Mouse (Mus musculus) forebrain, postnatal 0 days (tissue): ENCODE measurements around the gene Crtac1. TPM values are rescaled to one million over a fixed set of nuclear protein-coding genes. Genes with fewer than 3 reads are reported as not detected.

Experiments used
- ATAC-seq: fragments of 200-750 bp; cut with Nextera tagmentation; 2 replicates; pipeline ENCODE4 v1.8.0; 2017; ENCODE audit warnings: mild to moderate bottlenecking, moderate library complexity
- DNase-seq: peaks from one replicate; pipeline ENCODE4 v3.0.0-alpha.2; 2015
- H3K27ac ChIP-seq: fragments of 300-500 bp; sonication (generic); 2 replicates; pipeline ENCODE4 v1.5.1; 2014; ENCODE audit warnings: low read depth, mild to moderate bottlenecking, antibody characterized with exemption, low read length, moderate library complexity, mixed read lengths
- H3K27me3 ChIP-seq: fragments of 300-500 bp; sonication (generic); 2 replicates; pipeline ENCODE4 v1.6.1; 2014; ENCODE audit warnings: mild to moderate bottlenecking, low read length, mixed read lengths; ENCODE audit not compliant: insufficient read depth
- H3K36me3 ChIP-seq: fragments of 300-500 bp; sonication (generic); 2 replicates; pipeline ENCODE4 v1.6.1; 2014; ENCODE audit warnings: mild to moderate bottlenecking, moderate library complexity; ENCODE audit not compliant: insufficient read depth
- H3K4me1 ChIP-seq: fragments of 300-500 bp; sonication (generic); 2 replicates; pipeline ENCODE4 v1.6.1; 2014; ENCODE audit warnings: antibody characterized with exemption; ENCODE audit not compliant: insufficient read depth
- H3K4me2 ChIP-seq: fragments of 300-500 bp; sonication (generic); 2 replicates; pipeline ENCODE4 v1.6.1; 2014; ENCODE audit warnings: low read depth, mild to moderate bottlenecking, moderate library complexity
- H3K4me3 ChIP-seq: fragments of 300-500 bp; sonication (generic); 2 replicates; pipeline ENCODE4 v1.5.1; 2014; ENCODE audit warnings: low read depth, low read length, mixed read lengths
- H3K9ac ChIP-seq: fragments of 300-500 bp; sonication (generic); 2 replicates; pipeline ENCODE4 v1.6.1; 2014; ENCODE audit warnings: mild to moderate bottlenecking
- H3K9me3 ChIP-seq: fragments of 300-500 bp; sonication (generic); 2 replicates; pipeline ENCODE4 v1.6.1; 2016; ENCODE audit warnings: low read length
- CTCF ChIP-seq: sonication (generic); IDR thresholded peaks from 2 replicates; pipeline ENCODE4 v1.5.1; 2016; ENCODE audit warnings: antibody characterized with exemption, control low read depth, low read depth
- WGBS: fragments of 180-500 bp; shearing (Covaris S2); extraction: QIAGEN DNeasy Blood & Tissue Kit; methylation state at CpG from one replicate; pipeline ENCODE4 v1.1.7; 2014; 5-methylcytosine and 5-hydroxymethylcytosine counted together
- polyA plus RNA-seq: library from polyadenylated mRNA; unstranded; fragments of >200 nt; fragmentation: Nextera tagmentation; extraction: Ambion mirVana; gene quantifications from 2 replicates; pipeline ENCODE4 v1.2.1, GENCODE M21; 2015
- total RNA-seq: library from RNA; depleted of rRNA; stranded (reverse); fragments of >200 nt; gene quantifications from 2 replicates; pipeline ENCODE4 v1.2.3, GENCODE M21; 2014

Gene Crtac1
- total and polyA plus RNA-seq, 2 experiments from 2014 or later: 16.6 to 49.9 TPM

DNA sequence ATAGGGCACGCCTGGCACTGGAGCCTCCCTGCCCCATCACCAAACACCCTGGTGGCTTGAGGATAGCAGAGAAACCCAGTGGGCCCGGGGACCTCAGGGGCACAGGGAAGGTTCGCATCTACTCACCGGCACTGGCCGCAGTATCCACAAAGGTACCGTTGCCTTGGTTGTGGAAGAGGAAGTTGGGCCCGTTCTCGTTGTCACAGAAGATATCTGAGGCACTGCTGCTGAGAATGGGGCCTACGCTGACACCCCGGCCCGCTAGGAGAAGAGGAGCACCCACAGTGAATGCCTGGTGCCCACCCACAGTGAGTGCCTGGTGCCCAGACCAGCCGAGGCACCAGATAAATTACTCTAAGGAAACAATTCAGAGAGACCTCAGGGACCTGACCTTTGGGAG lies 122.7 kb downstream of the Crtac1 start:
- DNase-seq (no peak), ATAC-seq (no peak)
- no peak overlapping the region for H3K4me2 ChIP-seq
- no peaks in the 10 kb centered on the region for H3K27me3 ChIP-seq
- H3K27ac ChIP-seq: no peak overlapping the region
- 0 out of 2 replicates have a peak, but pooled peaks cover 8% of the 10 kb centered on the region for H3K4me1 ChIP-seq
- WGBS: 88% methylated on average over 12 of the region's 12 CpGs
- TF ChIP-seq CTCF: no peak
- no peak overlapping the region for H3K4me3 ChIP-seq
- no peaks in the 10 kb centered on the region for H3K9me3 ChIP-seq
- H3K36me3 ChIP-seq: no peaks in the 10 kb centered on the region
- no peak overlapping the region for H3K9ac ChIP-seq

DNA sequence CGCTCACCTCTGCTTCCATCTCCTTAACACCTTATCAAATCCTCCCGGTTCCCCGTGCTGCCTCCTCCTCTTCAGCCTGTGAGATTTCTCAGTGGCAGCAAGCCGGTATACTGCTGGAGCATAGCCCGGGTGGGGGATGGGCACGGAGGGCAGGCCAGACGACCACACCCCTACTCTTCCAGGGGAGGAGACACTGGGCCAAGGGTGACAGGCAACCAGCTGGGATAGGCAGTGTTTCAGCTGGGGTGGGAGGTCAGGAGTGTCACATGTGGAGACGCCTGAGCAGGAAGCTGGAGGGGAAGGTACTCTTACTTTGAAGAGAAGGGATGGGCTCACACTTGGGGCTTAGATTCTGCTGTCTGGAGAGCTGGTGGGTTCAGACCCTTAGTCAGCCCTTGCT lies 124.6 kb downstream of the Crtac1 start:
- TF ChIP-seq CTCF: no peak
- no peak for ATAC-seq
- Histone ChIP-seq H3K4me3 (no peak overlapping the region), H3K9ac (no peak overlapping the region), H3K27ac (no peak overlapping the region), H3K27me3 (no peaks in the 10 kb centered on the region), H3K4me1 (0 out of 2 replicates have a peak, but pooled peaks cover 5% of the 10 kb centered on the region), H3K4me2 (no peak overlapping the region), H3K36me3 (no peaks in the 10 kb centered on the region), H3K9me3 (no peaks in the 10 kb centered on the region)
- WGBS: 13% methylated on average over 8 of the region's 8 CpGs
- DNase-seq: no peak

DNA sequence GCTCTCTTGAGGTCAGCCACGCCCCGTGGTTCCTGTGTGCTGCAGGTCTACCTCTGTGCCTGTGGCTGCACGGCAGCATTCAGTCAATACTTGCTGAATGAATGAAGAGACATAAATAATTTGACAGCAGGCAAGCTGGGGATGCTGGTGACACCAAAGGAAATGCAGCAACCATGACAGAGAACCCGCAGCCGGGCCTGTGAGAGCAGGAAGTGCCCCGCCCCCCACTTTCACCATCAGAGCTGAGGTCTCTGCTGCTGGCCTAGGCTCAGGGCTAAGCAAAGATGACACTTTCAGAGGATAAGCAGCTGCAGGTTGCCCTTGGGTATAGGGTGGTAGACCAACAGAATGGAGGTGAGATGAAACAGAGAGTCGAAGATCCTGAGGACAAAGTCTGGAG lies 125.4 kb downstream of the Crtac1 start:
- ATAC-seq (no peak), DNase-seq (no peak)
- 63% methylated on average over 7 of the region's 7 CpGs for WGBS
- TF ChIP-seq CTCF: no peak
- Histone ChIP-seq H3K4me2 (no peak overlapping the region), H3K36me3 (no peaks in the 10 kb centered on the region), H3K9me3 (no peaks in the 10 kb centered on the region), H3K27me3 (no peaks in the 10 kb centered on the region), H3K27ac (no peak overlapping the region), H3K4me1 (no peaks in the 10 kb centered on the region), H3K9ac (no peak overlapping the region), H3K4me3 (no peak overlapping the region)

DNA sequence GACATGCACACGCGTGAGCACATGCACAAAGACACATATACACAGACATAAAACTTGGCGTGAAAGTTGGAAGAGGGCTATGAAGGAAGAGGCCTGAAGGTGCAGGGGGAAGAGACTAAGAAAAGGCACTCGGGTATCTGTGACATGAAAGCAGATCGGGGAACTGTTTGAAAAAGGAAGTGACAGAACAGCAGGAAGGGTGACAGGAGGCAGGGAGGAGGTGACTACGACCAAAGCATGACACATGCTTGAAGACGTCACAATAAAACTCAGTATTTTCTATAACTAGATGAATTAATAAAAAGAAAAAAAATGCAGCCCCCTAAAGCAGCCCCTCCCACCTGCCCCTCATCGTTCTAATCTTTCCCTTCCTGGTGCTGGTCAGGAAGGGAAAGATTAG lies 125.8 kb downstream of the Crtac1 start:
- Histone ChIP-seq H3K4me3 (no peak overlapping the region), H3K36me3 (no peaks in the 10 kb centered on the region), H3K27me3 (no peaks in the 10 kb centered on the region), H3K9ac (no peak overlapping the region), H3K4me2 (no peak overlapping the region), H3K9me3 (no peaks in the 10 kb centered on the region), H3K4me1 (no peaks in the 10 kb centered on the region), H3K27ac (no peak overlapping the region)
- no peak for ATAC-seq
- DNase-seq: no peak
- 75% methylated on average over 8 of the region's 8 CpGs for WGBS
- TF ChIP-seq CTCF: no peak

DNA sequence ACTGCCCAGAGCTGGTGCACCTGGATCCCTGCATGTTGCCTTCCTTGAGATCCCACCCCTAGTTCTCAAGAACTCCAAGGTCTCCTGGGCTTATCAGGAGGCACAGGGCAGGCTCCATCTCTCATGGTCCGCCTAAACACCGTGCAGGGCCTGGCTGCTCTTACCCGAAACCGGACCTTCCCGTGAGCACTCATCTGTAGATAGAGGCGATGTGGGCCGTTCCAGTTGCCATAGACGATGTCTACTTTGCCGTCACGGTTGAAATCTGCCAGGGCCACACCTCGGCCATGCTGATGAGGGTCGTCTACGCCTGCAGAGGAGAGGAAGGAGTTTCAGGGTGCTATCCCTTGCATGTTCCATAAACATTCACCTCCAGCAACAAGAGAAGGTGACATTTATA lies 127.1 kb downstream of the Crtac1 start:
- H3K4me1 ChIP-seq: no peaks in the 10 kb centered on the region
- ATAC-seq (no peak), DNase-seq (no peak)
- TF ChIP-seq CTCF: no peak
- H3K27ac ChIP-seq: no peak overlapping the region
- no peaks in the 10 kb centered on the region for H3K9me3 ChIP-seq
- H3K36me3 ChIP-seq: no peaks in the 10 kb centered on the region
- H3K4me2 ChIP-seq: no peak overlapping the region
- H3K27me3 ChIP-seq: no peaks in the 10 kb centered on the region
- no peak overlapping the region for H3K9ac ChIP-seq
- no peak overlapping the region for H3K4me3 ChIP-seq
- 92% methylated on average over 13 of the region's 13 CpGs for WGBS

DNA sequence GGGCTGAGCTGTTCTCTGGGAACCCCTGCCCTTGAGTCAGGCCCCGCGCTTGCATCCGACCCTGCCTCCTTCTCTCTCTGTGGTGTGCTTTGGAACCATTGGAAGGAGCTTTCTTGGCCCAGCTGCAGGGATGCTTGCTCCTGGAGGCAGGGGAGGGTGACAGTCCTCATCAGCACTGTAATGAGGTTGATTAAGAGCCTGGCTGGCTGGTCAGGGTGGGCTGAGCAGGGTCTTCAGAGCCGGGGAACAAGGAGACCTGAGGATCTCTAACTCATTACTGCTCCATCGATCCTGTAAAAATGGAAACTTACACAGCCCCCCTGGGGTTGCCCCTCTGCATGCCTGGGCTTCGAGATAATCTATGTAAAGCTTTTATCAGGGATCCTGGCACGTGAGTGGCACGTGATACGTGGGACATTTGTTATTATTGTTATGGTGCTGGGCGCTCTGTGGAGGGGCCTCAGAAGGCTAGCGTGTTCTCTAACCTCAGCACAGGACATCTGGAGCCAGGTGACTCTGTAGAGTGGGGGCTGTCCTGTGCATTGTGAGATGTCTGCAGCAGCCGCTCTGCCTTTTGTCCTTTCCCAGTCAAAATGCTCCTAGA lies 128.3 kb downstream of the Crtac1 start:
- no peak overlapping the region for H3K4me3 ChIP-seq
- TF ChIP-seq CTCF: no peak
- H3K36me3 ChIP-seq: no peaks in the 10 kb centered on the region
- no peak for ATAC-seq
- 46% methylated on average over 12 of the region's 12 CpGs for WGBS
- H3K9ac ChIP-seq: no peak overlapping the region
- no peaks in the 10 kb centered on the region for H3K9me3 ChIP-seq
- no peaks in the 10 kb centered on the region for H3K27me3 ChIP-seq
- no peak overlapping the region for H3K27ac ChIP-seq
- H3K4me1 ChIP-seq: no peaks in the 10 kb centered on the region
- DNase-seq: no peak
- no peak overlapping the region for H3K4me2 ChIP-seq

DNA sequence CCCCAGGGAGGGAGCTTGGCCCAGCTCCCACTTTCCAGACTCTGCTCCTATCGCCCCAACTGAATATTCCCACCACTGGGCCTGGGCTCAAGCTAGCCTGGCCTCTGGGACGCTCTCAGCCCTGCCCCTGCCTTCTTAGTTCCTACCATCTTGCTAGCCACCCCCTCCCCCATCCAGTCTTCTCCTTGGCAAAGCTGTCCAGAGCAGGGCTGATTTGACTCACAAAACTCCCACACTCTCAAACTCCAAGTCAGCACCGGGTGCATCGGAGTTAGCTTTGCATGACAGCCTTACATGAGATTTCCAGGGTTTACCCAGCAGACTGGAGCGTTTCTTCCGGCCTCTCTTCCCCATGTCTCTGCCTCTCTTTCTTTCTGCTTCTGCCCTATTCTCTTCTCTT lies 138.4 kb downstream of the Crtac1 start:
- no peak overlapping the region for H3K4me3 ChIP-seq
- no peaks in the 10 kb centered on the region for H3K36me3 ChIP-seq
- DNase-seq (no peak), ATAC-seq (no peak)
- TF ChIP-seq CTCF: no peak
- H3K9me3 ChIP-seq: no peaks in the 10 kb centered on the region
- H3K27ac ChIP-seq: no peak overlapping the region
- H3K9ac ChIP-seq: no peak overlapping the region
- peaks cover 7% of the 10 kb centered on the region; the same call in 1 of the 2 replicates for H3K4me1 ChIP-seq
- H3K4me2 ChIP-seq: no peak overlapping the region
- no peaks in the 10 kb centered on the region for H3K27me3 ChIP-seq
- WGBS: 46% methylated on average over 6 of the region's 6 CpGs
